Mouse (Mus musculus): ENCODE data around the gene Vwa2. TPM values are rescaled to one million over a fixed set of nuclear protein-coding genes. Genes with fewer than 3 reads are reported as not detected.

Vwa2 gene
- polyA plus RNA-seq, 1 experiment from 2014 or later: 4.8 TPM

GRCm38 (mm10) chr19:56910561-56910960 is 36.5 kb downstream of the Vwa2 start:
- Histone ChIP-seq H3K4me1 (peaks cover 13% of the 10 kb centered on the region; the same call in 1 of the 2 replicates), H3K4me2 (no peak overlapping the region), H3K4me3 (no peak overlapping the region), H3K36me3 (no peaks in the 10 kb centered on the region), H3K9me3 (no peaks in the 10 kb centered on the region), H3K27ac (no peak overlapping the region), H3K9ac (no peak overlapping the region), H3K27me3 (no peaks in the 10 kb centered on the region)
- 62% methylated on average over 11 of the region's 11 CpGs for WGBS
- no peak for ATAC-seq (ENCODE audit: insufficient number of reproducible peaks, low FRiP score, low TSS enrichment, low read depth)

- no peaks in the 10 kb centered on the region for H3K27me3 ChIP-seq
- no peak for ATAC-seq (ENCODE audit: insufficient number of reproducible peaks, low FRiP score, low TSS enrichment, low read depth)
- H3K9me3 ChIP-seq: no peaks in the 10 kb centered on the region
- H3K4me2 ChIP-seq: no peak overlapping the region
- H3K9ac ChIP-seq: no peak overlapping the region
- WGBS: 68% methylated on average over 4 of the region's 4 CpGs
- H3K4me3 ChIP-seq: no peak overlapping the region
- H3K36me3 ChIP-seq: no peaks in the 10 kb centered on the region; the same call in 1 of the 2 replicates
- peaks cover 2% of the 10 kb centered on the region; the same call in 1 of the 2 replicates for H3K4me1 ChIP-seq
- no peak overlapping the region for H3K27ac ChIP-seq
Measured at GRCm38 (mm10) chr19:56913761-56914160, 39.7 kb downstream of the Vwa2 start.

GRCm38 (mm10) chr19:56914658-56915057 is 40.6 kb downstream of the Vwa2 start:
- Histone ChIP-seq H3K27ac (no peak overlapping the region), H3K36me3 (no peaks in the 10 kb centered on the region; the same call in 1 of the 2 replicates), H3K9me3 (no peaks in the 10 kb centered on the region), H3K27me3 (no peaks in the 10 kb centered on the region), H3K9ac (no peak overlapping the region), H3K4me3 (no peak overlapping the region), H3K4me1 (no peaks in the 10 kb centered on the region), H3K4me2 (no peak overlapping the region)
- WGBS: 92% methylated on average over 3 of the region's 3 CpGs
- no peak for ATAC-seq (ENCODE audit: insufficient number of reproducible peaks, low FRiP score, low TSS enrichment, low read depth)

- Histone ChIP-seq H3K4me3 (no peak overlapping the region), H3K36me3 (no peaks in the 10 kb centered on the region; the same call in 1 of the 2 replicates), H3K4me1 (0 out of 2 replicates have a peak, but pooled peaks cover 3% of the 10 kb centered on the region), H3K27ac (no peak overlapping the region), H3K9ac (no peak overlapping the region), H3K4me2 (no peak overlapping the region), H3K27me3 (no peaks in the 10 kb centered on the region), H3K9me3 (no peaks in the 10 kb centered on the region)
- ATAC-seq (ENCODE audit: insufficient number of reproducible peaks, low FRiP score, low TSS enrichment, low read depth): no peak
- WGBS: 53% methylated on average over 6 of the region's 6 CpGs
Measured at GRCm38 (mm10) chr19:56915084-56915483, 41.0 kb downstream of the Vwa2 start.

- H3K4me1 ChIP-seq: 0 out of 2 replicates have a peak, but pooled peaks cover 3% of the 10 kb centered on the region
- 16% methylated on average over 7 of the region's 7 CpGs for WGBS
- H3K9me3 ChIP-seq: no peaks in the 10 kb centered on the region
- H3K36me3 ChIP-seq: no peaks in the 10 kb centered on the region; the same call in 1 of the 2 replicates
- H3K27me3 ChIP-seq: no peaks in the 10 kb centered on the region
- H3K4me3 ChIP-seq: no peak overlapping the region
- ATAC-seq (ENCODE audit: insufficient number of reproducible peaks, low FRiP score, low TSS enrichment, low read depth): no peak
- no peak overlapping the region for H3K27ac ChIP-seq
- no peak overlapping the region for H3K4me2 ChIP-seq
- no peak overlapping the region for H3K9ac ChIP-seq
Measured at GRCm38 (mm10) chr19:56919628-56920027, 45.6 kb downstream of the Vwa2 start.

- 91% methylated on average over 13 of the region's 13 CpGs for WGBS
- Histone ChIP-seq H3K27ac (no peak overlapping the region), H3K4me3 (no peak overlapping the region), H3K27me3 (no peaks in the 10 kb centered on the region), H3K9ac (no peak overlapping the region), H3K4me1 (0 out of 2 replicates have a peak, but pooled peaks cover 3% of the 10 kb centered on the region), H3K36me3 (no peaks in the 10 kb centered on the region; the same call in 1 of the 2 replicates), H3K9me3 (no peaks in the 10 kb centered on the region), H3K4me2 (no peak overlapping the region)
- ATAC-seq (ENCODE audit: insufficient number of reproducible peaks, low FRiP score, low TSS enrichment, low read depth): no peak
Measured at GRCm38 (mm10) chr19:56920232-56920631, 46.2 kb downstream of the Vwa2 start.

- Histone ChIP-seq H3K27me3 (no peaks in the 10 kb centered on the region), H3K4me3 (no peak overlapping the region), H3K9me3 (no peaks in the 10 kb centered on the region), H3K4me1 (0 out of 2 replicates have a peak, but pooled peaks cover 3% of the 10 kb centered on the region), H3K4me2 (no peak overlapping the region), H3K27ac (no peak overlapping the region), H3K36me3 (no peaks in the 10 kb centered on the region), H3K9ac (no peak overlapping the region)
- 63% methylated on average over 5 of the region's 5 CpGs for WGBS
- no peak for ATAC-seq (ENCODE audit: insufficient number of reproducible peaks, low FRiP score, low TSS enrichment, low read depth)
Measured at GRCm38 (mm10) chr19:56921744-56922143, 47.7 kb downstream of the Vwa2 start.

- 60% methylated on average over 3 of the region's 3 CpGs for WGBS
- no peaks in the 10 kb centered on the region for H3K27me3 ChIP-seq
- peaks cover 8% of the 10 kb centered on the region for H3K4me1 ChIP-seq
- H3K4me3 ChIP-seq: no peak overlapping the region
- H3K4me2 ChIP-seq: no peak overlapping the region
- H3K27ac ChIP-seq: no peak overlapping the region
- H3K9me3 ChIP-seq: no peaks in the 10 kb centered on the region
- ATAC-seq (ENCODE audit: insufficient number of reproducible peaks, low FRiP score, low TSS enrichment, low read depth): no peak
- no peaks in the 10 kb centered on the region for H3K36me3 ChIP-seq
- no peak overlapping the region for H3K9ac ChIP-seq
Measured at GRCm38 (mm10) chr19:56929392-56929791, 55.3 kb downstream of the Vwa2 start.

GRCm38 (mm10) chr19:56930029-56930428 is 56.0 kb downstream of the Vwa2 start:
- ATAC-seq (ENCODE audit: insufficient number of reproducible peaks, low FRiP score, low TSS enrichment, low read depth): no peak
- Histone ChIP-seq H3K9me3 (no peaks in the 10 kb centered on the region), H3K27ac (no peak overlapping the region), H3K27me3 (no peaks in the 10 kb centered on the region), H3K4me3 (no peak overlapping the region), H3K4me2 (no peak overlapping the region), H3K9ac (no peak overlapping the region), H3K4me1 (peaks cover 12% of the 10 kb centered on the region), H3K36me3 (no peaks in the 10 kb centered on the region)
- WGBS: 86% methylated on average over 9 of the region's 9 CpGs

GRCm38 (mm10) chr19:56933800-56934199 is 59.8 kb downstream of the Vwa2 start:
- no peaks in the 10 kb centered on the region for H3K27me3 ChIP-seq
- H3K9ac ChIP-seq: no peak overlapping the region
- no peaks in the 10 kb centered on the region for H3K9me3 ChIP-seq
- H3K4me3 ChIP-seq: no peak overlapping the region
- peaks cover 16% of the 10 kb centered on the region for H3K4me1 ChIP-seq
- H3K36me3 ChIP-seq: no peaks in the 10 kb centered on the region
- H3K27ac ChIP-seq: no peak overlapping the region
- no peak for ATAC-seq (ENCODE audit: insufficient number of reproducible peaks, low FRiP score, low TSS enrichment, low read depth)
- WGBS: 85% methylated on average over 3 of the region's 3 CpGs
- H3K4me2 ChIP-seq: no peak overlapping the region

- ATAC-seq (ENCODE audit: insufficient number of reproducible peaks, low FRiP score, low TSS enrichment, low read depth): no peak
- H3K4me3 ChIP-seq: no peak overlapping the region
- H3K9me3 ChIP-seq: no peaks in the 10 kb centered on the region
- WGBS: 74% methylated on average over 6 of the region's 6 CpGs
- peak overlapping the region; percentile 33; the same call in 1 of the 2 replicates for H3K27ac ChIP-seq
- no peaks in the 10 kb centered on the region for H3K27me3 ChIP-seq
- no peak overlapping the region for H3K4me2 ChIP-seq
- peaks cover 8% of the 10 kb centered on the region for H3K4me1 ChIP-seq
- H3K36me3 ChIP-seq: no peaks in the 10 kb centered on the region
- H3K9ac ChIP-seq: no peak overlapping the region
Measured at GRCm38 (mm10) chr19:56935111-56935510, 61.1 kb downstream of the Vwa2 start.

GRCm38 (mm10) chr19:56935777-56936176 is 61.7 kb downstream of the Vwa2 start:
- Histone ChIP-seq H3K4me3 (no peak overlapping the region), H3K27ac (no peak overlapping the region), H3K4me2 (no peak overlapping the region), H3K36me3 (no peaks in the 10 kb centered on the region), H3K27me3 (no peaks in the 10 kb centered on the region), H3K9me3 (no peaks in the 10 kb centered on the region), H3K9ac (no peak overlapping the region), H3K4me1 (peaks cover 8% of the 10 kb centered on the region)
- ATAC-seq (ENCODE audit: insufficient number of reproducible peaks, low FRiP score, low TSS enrichment, low read depth): no peak
- WGBS: 73% methylated on average over 7 of the region's 7 CpGs

GRCm38 (mm10) chr19:56936253-56936652 is 62.2 kb downstream of the Vwa2 start:
- no peak overlapping the region for H3K27ac ChIP-seq
- WGBS: 91% methylated on average over 8 of the region's 8 CpGs
- H3K36me3 ChIP-seq: no peaks in the 10 kb centered on the region
- H3K4me2 ChIP-seq: no peak overlapping the region
- H3K9me3 ChIP-seq: no peaks in the 10 kb centered on the region
- H3K4me3 ChIP-seq: no peak overlapping the region
- H3K27me3 ChIP-seq: no peaks in the 10 kb centered on the region
- H3K9ac ChIP-seq: no peak overlapping the region
- no peak for ATAC-seq (ENCODE audit: insufficient number of reproducible peaks, low FRiP score, low TSS enrichment, low read depth)
- peaks cover 8% of the 10 kb centered on the region for H3K4me1 ChIP-seq

Data from limb, embryonic 15.5 days (tissue).